Mouse (Mus musculus) left cerebral cortex, adult 18-20 months (tissue): ENCODE results near the gene Fabp2. TPM values are rescaled to one million over a fixed set of nuclear protein-coding genes. Genes with fewer than 3 reads are reported as not detected.

Experiments used
- DNase-seq, 2 experiments: peaks; one replicate each; pipeline ENCODE4 v3.0.0; 2021 to 2022; ENCODE audit warnings: low spot score in 2 of 2, mixed read lengths in 1 of 2
- long read RNA-seq, 2 experiments: library from polyadenylated mRNA; stranded (forward); transcript quantifications; one replicate each; pipeline ENCODE4 v2.0.0; 2021
- total RNA-seq, 2 experiments: library from RNA; stranded (reverse); gene quantifications; 2 replicates each; pipeline ENCODE4 v1.2.3; 2021

Gene Fabp2
- total RNA-seq = not detected
- long read RNA-seq, experiment 1 = 0 reads
- long read RNA-seq, experiment 2 = 0 reads

DNA sequence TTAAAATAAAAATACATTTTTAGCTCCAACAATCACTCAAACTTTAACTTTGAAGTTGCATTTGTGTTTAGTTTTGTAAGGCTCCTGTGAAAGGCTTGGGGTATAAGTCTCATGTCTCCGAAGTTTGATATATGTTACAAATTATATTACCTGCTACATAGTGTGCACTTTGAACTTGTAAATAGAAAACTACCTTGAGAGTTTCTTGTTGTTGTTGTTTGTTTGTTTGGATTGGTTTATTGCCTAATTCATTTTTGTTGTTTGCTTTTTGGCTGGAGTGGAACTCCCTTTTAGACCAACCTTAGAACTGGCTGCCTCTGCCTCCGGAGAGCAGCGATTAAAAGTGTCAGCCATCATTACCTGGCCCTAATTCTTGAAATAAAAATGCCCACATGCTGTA, at the start of gene Fabp2:
Gene Fabp2 (plus strand): TSS at position 301 of the 400 bp plus-strand sequence.
- no peak for DNase-seq

DNA sequence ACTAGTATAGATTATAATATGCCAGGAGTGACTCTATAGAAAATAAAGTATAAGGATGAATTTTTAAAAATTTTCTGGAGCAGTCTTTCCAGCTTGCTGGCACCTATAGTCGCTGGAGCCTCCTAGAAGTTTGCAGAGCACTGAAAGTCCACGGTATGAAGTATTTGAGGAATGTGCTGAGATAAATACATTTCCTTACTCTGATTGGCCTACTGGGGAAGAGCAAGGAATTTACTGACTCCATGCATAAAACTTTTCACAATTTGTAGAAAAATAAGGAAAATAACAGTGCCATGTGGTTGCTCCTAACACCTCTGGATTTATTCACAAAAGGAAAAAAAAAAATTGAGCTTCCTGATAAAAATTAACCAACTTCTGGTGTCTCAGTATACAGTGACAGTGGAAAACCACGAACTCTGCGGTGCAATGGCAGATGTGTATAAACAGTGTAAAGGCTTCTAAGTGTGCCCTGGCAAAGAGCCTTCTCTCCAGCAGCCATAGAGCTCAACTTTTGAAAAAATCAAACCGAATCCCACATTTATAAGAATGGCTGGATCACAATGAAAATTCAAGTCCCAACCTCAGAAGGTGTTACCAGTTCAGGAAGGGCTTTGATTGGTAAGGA, 46.4 kb upstream of the Fabp2 start:
- DNase-seq = no peak

DNA sequence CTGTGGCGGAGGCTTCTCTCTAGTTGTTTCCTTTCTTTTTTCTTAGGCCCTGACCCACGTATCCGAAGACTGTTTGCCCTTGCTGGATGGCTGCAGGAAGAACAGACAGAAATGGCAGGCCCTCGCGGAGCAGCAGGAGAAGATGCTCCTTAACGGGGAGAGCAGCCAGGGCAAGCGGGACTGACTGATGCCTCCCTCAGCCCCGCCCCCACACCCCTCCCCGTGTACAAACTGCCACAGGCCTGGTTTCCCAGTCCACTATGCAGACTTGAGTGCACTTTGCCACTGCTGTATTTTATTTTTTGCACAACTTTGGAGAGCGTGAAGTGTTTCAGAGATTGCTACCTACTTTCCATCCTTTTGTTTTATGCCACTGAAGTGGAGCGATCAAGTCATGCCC, 39.7 kb upstream of the Fabp2 start:
- no peak for DNase-seq

DNA sequence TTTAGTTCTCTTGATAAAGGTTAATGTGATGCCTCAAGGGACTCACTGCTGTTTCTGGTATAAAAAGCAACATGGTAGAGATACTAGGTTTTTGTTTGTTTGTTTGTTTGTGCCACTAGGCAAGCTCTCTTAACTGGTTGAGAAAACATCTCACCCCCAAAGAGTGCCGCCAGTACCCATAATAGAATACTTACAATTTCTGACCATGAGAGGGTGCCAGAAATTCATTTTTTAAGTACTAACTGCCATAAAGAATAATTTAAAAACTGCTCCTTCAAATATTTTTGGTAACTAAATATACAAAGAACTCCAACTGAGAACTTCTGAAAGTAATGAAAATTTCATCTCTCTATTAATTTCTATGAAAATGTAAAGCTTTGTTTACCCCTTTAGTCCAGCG, 35.0 kb upstream of the Fabp2 start:
- DNase-seq = no peak

DNA sequence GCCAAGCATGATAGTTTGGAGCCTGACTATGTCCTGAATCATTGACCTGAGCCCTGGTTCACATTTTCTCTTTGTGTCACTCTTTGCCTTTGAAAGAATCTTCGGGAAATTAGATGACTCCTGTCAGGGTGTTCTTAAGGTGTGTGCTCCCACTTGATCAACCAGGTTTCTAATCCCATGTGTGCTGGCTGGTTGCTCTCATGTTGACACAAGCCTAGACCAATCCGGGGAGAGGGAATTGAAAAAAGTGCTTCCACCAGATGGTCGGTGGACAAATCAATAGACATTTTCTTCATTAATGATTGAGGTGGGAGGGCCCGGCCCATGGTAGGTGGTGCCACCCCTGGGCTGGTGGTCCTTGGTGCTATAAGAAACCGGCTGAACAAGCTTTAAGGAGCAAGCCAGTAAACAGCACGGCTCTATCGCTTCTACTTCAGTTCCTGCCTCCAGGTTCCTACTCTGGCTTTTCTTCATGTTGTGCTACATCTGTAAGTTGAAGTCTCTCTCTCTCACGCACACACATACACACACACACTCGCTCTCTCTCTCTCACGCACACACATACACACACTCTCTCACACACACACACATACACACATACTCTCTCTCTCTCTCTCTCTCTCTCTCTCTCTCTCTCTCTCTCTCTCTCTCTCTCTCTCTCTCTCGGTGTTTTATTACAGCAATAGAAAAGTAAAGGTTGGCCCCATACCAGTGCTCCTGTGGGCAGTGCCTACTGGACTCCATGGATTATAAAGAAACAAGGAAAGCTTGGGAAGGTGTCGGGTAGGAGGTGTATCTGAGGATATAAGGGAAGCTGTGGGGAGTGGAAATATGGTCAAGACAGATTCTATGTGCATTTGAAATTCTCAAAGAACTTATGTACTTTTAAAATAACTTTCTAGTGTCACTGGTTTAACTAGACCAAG, 34.0 kb upstream of the Fabp2 start:
- DNase-seq = no peak

DNA sequence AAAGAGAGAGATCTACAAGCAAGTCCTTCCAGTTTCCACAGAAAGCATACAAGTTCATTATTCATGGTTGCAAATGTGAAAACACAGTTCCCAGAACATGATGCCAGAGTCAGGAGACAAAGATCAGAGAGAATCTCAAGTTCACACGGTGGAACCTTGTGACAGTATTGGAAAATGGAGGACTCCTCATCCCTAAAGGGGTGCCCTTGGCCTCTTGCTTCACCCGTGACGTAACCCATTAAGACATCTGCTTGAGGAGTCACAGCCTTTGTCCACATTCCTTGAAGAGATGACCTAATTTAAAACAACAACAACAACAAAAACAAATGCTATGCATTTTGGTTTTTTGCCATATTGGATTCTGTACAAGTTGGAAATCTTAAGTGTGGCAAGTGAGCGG, 29.8 kb upstream of the Fabp2 start:
- no peak for DNase-seq

DNA sequence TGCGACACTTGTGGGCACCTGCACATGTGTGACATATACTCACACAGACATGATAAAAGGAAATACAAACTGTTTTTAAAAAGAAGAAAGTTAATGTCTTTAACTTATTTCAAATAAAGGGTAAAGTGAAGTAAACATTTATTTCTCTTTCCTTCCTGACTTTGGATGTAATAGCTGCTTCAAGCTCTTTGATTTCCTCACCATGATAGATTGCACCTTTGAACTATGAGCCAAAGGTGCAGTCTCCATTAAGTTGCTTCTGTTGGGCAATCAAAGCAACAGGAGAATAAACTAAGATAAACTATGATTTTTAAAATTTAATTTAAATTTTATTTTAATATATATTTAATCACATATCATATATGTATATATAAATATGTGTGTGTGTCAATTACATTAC, 26.6 kb upstream of the Fabp2 start:
- DNase-seq = no peak

DNA sequence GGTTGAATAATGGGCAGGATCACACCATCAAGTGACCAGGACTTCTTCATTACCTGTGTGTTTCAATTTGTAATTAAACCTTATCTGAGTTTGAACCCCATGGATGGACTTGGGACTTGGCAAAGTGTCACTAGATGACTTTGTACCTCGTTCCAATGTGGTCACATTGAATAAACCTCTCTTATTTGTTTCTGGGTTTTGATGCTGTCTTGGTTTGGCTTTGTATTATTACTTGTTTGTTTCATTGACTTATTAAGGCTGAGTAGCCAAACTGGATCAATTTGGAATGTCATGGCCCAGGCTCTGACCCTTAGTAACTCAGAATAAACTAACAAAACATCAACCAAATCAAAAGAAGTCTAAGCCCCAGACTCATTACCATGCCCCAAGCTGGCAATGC, 23.3 kb upstream of the Fabp2 start:
- no peak for DNase-seq

DNA sequence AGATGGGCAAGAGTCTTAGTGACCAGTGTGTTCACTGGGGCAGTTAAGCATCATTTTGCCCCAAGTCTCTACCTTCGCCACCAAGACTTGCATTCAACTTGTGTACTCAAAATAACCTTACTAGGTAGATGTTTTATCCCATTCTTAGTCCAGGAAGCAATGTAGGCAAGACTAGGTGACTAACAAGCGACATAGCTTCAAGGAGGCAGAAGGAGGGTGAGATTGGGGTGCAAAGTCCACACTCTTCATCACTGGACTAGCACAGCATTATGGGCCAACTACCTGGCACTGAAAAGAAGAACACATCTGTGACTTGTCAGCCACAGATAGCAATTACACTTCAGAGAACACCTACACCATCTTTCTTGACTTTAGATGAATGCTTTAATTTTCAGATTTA, 18.0 kb upstream of the Fabp2 start:
- no peak for DNase-seq

DNA sequence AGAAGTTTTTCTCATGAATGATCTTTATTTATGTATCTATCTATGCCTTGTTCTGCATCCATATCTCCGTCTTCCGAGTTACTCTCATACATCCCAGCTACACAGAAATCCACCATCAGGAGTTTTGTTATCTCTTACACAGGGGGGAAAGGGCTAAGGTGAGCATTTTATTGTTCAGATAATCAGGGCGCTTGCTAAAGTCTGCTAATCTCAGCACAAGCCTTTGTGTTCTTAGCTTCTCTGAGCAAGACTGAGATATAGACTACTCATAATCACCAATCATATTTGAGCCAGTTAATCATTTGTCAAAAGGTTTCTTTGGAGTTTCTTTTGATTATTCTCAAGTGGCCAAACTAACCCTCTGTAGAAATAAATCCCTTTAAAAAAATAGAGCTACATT, 17.3 kb upstream of the Fabp2 start:
- DNase-seq = no peak

DNA sequence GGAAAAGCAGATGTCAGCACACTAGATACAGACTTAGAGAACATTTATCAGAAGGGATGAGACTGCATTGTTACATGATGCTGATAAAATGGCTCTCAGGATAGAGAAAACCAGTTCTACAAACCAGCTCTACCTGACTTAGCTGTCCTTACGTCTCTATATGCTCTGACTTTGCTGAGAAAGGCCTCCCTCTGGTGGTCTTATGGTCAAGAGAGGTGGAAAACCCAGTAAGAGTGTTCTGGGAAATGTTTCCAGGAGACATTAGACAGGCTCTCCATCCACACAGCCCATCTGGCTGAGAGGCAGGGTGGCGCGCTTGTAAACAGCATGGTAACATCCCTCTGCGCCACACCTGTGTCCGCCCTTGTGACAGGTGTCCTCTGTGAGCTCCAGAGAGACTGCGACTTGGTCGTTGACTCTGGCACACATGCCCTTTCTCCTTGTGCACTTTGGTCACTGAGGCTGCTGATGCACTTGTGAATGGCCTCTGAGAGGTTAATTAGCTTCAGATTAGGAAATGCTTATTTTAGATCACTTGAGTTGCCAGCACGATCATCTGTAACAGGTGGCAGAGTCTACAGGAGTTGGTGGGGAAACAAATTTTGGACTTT, 16.1 kb upstream of the Fabp2 start:
- DNase-seq = no peak

DNA sequence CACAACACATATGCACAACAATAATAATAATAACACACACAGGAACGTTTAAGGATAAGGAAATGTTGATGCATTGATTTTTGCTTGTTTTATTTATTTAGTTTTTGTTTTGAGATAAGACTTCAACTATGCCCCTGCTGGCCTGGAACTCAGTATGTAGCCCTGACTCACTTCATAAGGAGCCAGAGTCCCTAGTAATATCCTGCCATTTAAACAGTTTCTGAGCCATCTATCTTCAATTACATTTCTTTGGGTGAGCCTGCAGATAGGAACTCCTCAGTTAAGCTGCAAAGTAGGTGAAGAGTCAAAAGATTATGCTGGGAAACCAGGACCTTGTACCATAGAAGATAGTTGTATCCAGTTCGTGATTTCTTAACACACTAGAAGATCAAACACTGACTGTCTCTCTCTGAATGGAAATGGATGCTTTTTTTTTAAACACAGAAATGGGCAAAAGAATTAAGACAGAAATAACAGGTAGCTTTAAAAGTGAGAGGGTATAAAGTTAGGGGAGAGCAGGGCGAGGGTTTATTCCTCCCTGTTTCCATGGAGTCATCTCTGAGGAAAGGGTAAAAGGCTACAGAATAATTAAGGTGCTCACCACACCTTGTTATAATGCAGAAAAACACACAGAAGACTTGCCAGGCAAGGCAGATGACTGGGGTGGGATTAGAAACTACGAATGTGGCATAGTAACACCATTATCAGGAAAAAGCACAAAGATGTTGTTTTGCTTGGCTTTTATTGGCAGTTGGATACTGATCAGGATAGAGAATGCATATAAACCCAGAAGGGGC, 7.2 kb upstream of the Fabp2 start:
- DNase-seq = no peak

DNA sequence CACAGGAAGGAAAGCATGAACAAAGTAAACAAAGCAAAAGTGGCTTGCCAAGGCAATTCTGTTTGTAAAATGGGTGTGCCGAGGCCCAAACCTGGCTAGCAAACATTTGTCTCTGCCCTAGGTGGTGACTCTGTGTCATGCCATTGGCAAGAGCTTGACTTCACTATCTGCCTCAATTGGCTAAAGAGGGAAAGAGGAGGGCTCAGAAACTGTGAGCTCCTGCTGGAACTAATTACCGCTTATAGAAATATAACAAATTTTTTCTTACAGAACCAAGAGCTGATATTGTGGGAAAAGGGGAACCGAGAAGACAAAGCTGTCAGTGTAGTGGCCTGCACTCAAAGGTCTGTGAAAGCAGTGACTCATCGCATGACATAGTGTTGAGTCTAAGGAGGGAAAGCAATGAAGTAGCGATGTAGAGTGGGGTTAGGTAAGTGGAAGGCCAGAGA, 6.5 kb upstream of the Fabp2 start:
- no peak for DNase-seq

DNA sequence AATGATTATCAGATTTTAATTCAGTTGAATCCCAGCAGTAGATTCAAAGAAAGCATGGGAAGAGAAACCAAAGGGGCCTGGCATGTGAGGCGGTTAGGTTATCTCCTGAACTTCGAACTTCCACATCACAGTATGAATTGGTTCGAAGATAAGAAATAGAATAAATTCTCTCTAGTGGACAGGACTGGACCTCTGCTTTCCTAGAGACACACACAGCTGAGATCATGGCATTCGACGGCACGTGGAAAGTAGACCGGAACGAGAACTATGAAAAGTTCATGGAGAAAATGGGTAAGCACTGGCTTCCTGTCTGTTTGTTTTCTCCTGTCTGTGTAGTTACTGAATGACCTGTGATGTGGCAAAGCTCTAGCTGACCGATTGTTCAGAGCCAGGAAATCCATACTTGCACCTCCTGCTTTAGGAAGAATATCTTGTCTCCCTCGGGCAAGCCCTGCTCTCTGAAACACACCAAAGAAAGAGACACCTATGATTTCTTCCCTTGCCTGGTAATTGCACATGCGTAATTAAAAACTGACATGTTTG, 388 bp downstream of the Fabp2 start:
- DNase-seq = no peak

DNA sequence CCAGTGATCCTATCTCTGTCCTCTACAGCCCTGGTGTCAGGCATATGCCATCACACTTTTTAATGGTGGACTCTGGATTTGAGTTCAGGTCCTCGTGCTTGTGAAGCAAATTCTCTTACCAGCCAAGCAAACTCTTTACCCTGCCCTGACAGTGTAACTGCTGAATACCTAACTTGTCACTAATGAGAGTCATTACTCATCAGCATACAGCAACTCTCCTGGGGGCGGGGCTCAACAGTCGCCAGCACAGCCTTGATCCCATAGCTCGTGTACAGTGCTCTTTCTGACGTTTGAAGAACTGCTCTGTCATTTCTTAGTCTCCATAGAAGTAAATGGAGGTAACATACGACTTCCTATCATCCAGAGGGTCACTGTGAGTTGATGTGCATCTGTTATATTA, 3.4 kb downstream of the Fabp2 start:
- DNase-seq = no peak

DNA sequence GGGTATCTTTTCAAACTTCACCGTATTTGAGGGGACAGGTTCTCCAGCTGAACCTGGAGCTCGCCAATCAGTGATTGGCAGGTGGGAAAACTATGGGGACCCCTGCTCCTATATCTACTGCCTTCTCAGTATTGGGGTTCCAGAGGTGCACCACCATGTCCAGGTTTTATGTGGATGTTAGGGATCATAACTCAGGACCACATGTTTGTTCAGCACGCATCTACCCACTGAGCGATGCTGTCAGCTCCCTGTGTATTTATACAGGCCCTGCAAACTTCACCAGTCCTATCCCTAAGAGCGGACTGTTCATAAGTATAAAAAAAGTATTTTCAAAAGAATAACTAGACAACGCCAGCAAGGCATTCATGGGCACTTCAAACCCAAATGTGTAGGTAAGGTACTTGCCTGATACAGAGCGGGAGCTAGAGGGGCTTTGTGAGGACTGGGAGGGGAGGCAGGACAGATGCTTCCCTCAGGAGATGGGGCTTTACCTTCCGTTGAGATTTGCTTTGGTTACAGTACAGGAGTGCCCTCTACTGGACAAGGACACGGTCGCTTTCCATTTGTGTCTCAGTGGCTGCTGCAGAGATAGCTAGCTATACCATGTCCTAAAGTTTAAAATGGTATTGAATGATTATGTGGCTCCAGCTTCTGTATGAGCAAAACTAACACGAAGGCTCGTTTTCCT, 9.0 kb downstream of the Fabp2 start:
- DNase-seq = peak; percentile 40 to 46

DNA sequence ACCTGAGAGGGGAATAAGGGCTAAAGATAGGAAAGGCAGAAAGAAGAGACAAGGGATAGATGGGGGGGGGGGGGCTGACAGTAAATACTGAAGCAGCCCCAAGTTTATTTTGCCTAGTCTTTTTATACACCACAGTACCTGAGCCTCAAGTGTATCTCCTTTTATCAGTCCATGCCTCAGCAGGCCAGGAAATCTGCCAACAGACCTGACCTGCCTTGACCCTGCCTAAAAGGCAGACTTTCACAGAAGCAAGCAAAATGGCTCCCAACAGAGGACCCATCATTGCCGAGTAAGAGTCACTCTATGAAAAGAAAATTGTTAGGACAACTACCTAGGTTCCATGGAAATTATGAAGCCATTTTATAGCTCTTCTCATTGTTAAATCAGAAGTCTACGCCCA, 13.0 kb downstream of the Fabp2 start:
- no peak for DNase-seq

DNA sequence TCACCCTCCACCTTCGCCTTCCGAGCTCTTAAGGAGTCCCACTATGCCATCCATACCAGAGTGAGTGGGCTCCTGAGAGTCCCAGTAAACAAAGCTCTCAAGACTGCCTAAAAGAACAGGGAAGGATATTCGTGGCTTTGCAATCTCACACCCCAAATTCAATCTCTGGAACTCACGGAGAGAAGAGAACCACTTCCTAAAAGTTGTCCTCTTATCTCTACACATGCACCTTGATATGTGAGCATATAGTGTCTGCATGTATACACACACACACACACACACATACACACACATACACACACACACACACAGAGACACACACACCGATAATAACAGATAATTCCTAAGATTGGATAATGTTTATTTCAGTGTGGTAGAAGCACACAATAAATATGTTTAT, 20.6 kb downstream of the Fabp2 start:
- DNase-seq = no peak

DNA sequence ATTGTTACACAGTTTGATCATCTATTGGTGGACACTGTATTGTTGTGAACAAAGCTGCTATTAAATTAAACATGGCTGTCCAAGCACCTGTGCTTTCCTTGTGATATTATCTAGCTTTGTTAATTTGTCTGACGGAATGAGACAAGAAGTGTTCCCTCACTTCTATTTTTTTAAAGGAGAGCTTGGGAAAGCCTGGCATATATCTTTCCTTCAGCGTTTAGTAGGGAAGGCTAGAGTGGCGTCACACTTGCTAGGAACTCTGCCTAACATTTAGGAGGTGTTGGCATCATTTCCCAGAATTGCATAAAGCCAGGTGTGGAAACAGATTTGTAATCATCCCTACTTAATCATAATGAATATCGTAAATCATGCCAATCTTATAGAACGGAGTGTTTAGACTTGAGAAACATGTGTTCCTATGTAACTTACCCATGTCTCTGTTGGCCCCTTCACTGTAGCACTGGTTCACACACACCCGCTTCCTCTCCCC, 21.4 kb downstream of the Fabp2 start:
- no peak for DNase-seq

DNA sequence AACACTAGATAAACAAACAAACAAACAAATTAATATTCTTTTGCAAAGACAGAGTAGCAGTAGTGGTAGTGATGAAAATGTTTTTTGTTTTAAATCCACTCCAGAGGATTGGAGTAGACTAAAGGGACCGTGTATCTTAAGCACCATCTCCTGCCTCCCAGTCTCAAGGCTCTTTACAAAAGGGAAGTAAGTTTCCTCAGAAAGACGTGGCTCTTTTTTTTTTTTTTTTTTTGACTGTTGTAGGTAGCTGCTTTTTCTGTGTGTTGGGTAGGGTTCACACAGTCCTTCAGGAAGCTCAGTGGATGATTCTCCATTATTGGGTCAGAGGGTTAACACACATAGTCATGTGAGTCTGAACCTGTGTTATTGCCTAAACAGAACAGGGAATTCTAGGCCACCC, 23.8 kb downstream of the Fabp2 start:
- no peak for DNase-seq
